Mouse (Mus musculus): ENCODE data around the gene Zfp37. TPM values are rescaled to one million over a fixed set of nuclear protein-coding genes. Genes with fewer than 3 reads are reported as not detected.

Gene Zfp37
- polyA plus RNA-seq, 1 experiment from 2014 or later = 0.43 TPM

DNA sequence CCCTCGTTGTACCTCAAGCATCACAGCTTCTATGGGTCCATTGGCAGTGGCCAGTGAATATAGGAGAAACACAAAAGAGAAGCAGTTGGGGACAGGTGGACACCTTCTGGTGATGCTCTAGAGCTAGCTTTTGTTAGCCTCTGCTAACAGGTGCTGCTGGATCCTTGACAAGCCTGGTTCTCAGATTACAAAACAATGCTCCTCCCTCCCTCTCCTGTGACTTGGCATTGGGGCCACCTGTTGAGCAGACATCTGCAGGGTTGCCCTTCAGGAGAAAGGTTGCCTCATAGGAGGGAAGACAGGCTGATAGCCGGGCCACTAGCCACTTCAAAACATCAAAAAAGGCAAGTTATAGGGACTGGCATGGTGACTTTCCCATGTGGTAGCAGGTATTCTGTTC is 31.4 kb upstream of the Zfp37 start, which contains the start of gene Slc31a2:
Gene Slc31a2 (plus strand): TSS at position 287 of the 400 bp plus-strand sequence.
- Histone ChIP-seq H3K4me2 (no peak within 1 kb of the TSS), H3K27me3 (no peaks in the 10 kb centered on the region), H3K9ac (no peak within 1 kb of the TSS), H3K4me1 (replicated peaks) (no peaks in the 10 kb centered on the region), H3K27ac (replicated peaks) (no peak within 1 kb of the TSS), H3K4me3 (replicated peaks) (no peak within 1 kb of the TSS), H3K36me3 (replicated peaks) (no peaks in the 10 kb centered on the region), H3K9me3 (replicated peaks) (no peaks in the 10 kb centered on the region)
- 34% methylated on average over 2 of the region's 2 CpGs for WGBS (ENCODE audit: insufficient replicate concordance)
- no peak for ATAC-seq (ENCODE audit: insufficient read depth)

GRCm38 (mm10) chr4:62256931-62257330 is 26.1 kb upstream of the Zfp37 start:
- Histone ChIP-seq H3K4me3 (replicated peaks) (no peak overlapping the region), H3K36me3 (replicated peaks) (no peaks in the 10 kb centered on the region), H3K4me1 (replicated peaks) (no peaks in the 10 kb centered on the region), H3K9ac (no peak overlapping the region), H3K9me3 (replicated peaks) (no peaks in the 10 kb centered on the region), H3K4me2 (no peak overlapping the region), H3K27me3 (no peaks in the 10 kb centered on the region), H3K27ac (replicated peaks) (no peak overlapping the region)
- WGBS (ENCODE audit: insufficient replicate concordance) = 18% methylated on average over 8 of the region's 8 CpGs
- ATAC-seq (ENCODE audit: insufficient read depth) = no peak

- H3K4me2 ChIP-seq = no peak overlapping the region
- WGBS (ENCODE audit: insufficient replicate concordance) = 43% methylated on average over 8 of the region's 8 CpGs
- no peaks in the 10 kb centered on the region for H3K27me3 ChIP-seq
- ATAC-seq (ENCODE audit: insufficient read depth) = no peak
- H3K9me3 ChIP-seq (replicated peaks) = no peaks in the 10 kb centered on the region
- H3K9ac ChIP-seq = no peak overlapping the region
- no peaks in the 10 kb centered on the region for H3K4me1 ChIP-seq (replicated peaks)
- H3K4me3 ChIP-seq (replicated peaks) = no peak overlapping the region
- no peaks in the 10 kb centered on the region for H3K36me3 ChIP-seq (replicated peaks)
- no peak overlapping the region for H3K27ac ChIP-seq (replicated peaks)
These were observed 23.7 kb upstream of the Zfp37 start for GRCm38 (mm10) chr4:62254551-62254950.

DNA sequence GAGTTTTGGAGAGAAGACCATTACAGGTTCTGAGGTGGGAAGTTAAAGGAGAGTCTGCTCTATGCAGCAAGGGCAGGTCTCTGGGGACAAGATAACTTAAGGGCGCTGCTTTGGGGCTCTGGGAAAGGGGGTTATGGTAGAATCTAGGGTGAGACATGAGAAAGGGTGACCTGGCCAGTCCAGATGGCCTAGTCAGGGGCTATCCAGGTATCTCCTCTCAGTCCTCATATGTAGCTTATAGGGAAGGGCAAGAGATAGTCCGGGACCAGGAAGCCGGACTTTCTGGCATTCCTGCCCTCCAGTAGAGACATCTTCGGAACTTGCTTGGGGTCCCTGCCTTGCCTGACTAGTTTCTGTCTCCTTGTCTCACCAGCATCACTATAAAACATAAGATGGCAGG is 20.9 kb upstream of the Zfp37 start:
- 73% methylated on average over 4 of the region's 4 CpGs for WGBS (ENCODE audit: insufficient replicate concordance)
- H3K36me3 ChIP-seq (replicated peaks) = no peaks in the 10 kb centered on the region
- no peak for ATAC-seq (ENCODE audit: insufficient read depth)
- H3K27me3 ChIP-seq = no peaks in the 10 kb centered on the region
- H3K4me2 ChIP-seq = no peak overlapping the region
- H3K4me3 ChIP-seq (replicated peaks) = no peak overlapping the region
- no peaks in the 10 kb centered on the region for H3K9me3 ChIP-seq (replicated peaks)
- no peaks in the 10 kb centered on the region for H3K4me1 ChIP-seq (replicated peaks)
- H3K9ac ChIP-seq = no peak overlapping the region
- no peak overlapping the region for H3K27ac ChIP-seq (replicated peaks)

DNA sequence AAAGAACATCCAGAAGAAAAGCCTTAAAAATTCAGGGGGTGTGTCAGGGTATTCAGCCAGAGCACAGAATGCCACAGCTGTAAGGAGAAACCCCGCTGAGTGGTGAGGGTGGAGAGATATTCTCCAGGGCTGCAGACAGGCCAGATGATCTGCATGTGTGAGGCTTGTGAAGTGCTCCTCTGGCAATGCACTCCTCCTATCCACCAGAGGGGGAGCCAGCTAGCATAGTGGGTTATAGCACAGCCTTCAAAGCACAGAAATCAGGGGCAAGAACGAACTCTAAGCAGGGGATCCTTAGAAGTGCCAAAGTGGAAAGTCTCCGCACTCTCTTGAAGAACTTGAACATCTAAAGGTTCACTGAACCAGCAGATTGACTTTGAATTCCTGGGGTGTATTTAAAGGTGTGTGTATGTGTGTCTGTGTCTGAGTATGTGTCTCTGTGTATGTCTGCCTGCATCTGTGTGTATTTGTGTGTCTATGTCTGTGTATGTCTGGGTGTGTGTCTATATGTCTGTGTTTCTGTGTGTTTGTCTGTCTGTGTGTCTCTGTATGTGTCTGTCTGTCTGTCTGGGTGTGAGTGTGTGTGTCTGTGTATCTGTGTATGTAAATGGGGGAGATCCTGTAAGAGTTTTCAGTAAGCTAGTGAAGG is 20.2 kb upstream of the Zfp37 start:
- Histone ChIP-seq H3K27me3 (no peaks in the 10 kb centered on the region), H3K9me3 (replicated peaks) (no peaks in the 10 kb centered on the region), H3K36me3 (replicated peaks) (no peaks in the 10 kb centered on the region), H3K4me1 (replicated peaks) (no peaks in the 10 kb centered on the region), H3K4me3 (replicated peaks) (no peak overlapping the region), H3K4me2 (no peak overlapping the region), H3K9ac (no peak overlapping the region), H3K27ac (replicated peaks) (no peak overlapping the region)
- ATAC-seq (ENCODE audit: insufficient read depth) = no peak
- 34% methylated on average over 3 of the region's 3 CpGs for WGBS (ENCODE audit: insufficient replicate concordance)

- H3K36me3 ChIP-seq (replicated peaks) = no peaks in the 10 kb centered on the region
- H3K4me2 ChIP-seq = no peak overlapping the region
- WGBS (ENCODE audit: insufficient replicate concordance) = 15% methylated on average over 4 of the region's 4 CpGs
- H3K27me3 ChIP-seq = no peaks in the 10 kb centered on the region
- no peak overlapping the region for H3K9ac ChIP-seq
- no peak overlapping the region for H3K4me3 ChIP-seq (replicated peaks)
- H3K4me1 ChIP-seq (replicated peaks) = no peaks in the 10 kb centered on the region
- ATAC-seq (ENCODE audit: insufficient read depth) = no peak
- no peak overlapping the region for H3K27ac ChIP-seq (replicated peaks)
- H3K9me3 ChIP-seq (replicated peaks) = no peaks in the 10 kb centered on the region
These were observed 17.5 kb upstream of the Zfp37 start for GRCm38 (mm10) chr4:62248328-62248727.

DNA sequence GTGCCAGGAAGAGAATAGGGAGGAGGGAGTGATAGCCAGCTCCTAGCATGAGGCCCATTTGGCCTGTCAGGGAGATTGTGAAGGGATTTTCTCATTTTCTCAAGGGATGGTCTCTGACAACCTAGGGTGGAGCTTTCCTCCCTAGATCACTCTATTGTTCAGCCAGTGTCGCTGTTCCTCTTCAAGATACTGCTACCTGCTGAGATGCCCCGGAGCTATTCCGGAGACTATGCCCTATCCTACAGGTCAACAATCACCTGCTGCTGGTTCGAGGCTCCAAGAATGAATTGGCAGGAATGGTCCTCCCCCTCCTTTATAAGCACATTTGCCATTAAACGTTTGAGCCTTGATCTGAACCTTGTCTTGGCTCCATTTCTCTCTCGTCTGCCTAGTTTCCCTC is 9.7 kb upstream of the Zfp37 start:
- Histone ChIP-seq H3K4me3 (replicated peaks) (no peak overlapping the region), H3K27me3 (no peaks in the 10 kb centered on the region), H3K4me1 (replicated peaks) (no peaks in the 10 kb centered on the region), H3K36me3 (replicated peaks) (no peaks in the 10 kb centered on the region), H3K9ac (no peak overlapping the region), H3K9me3 (replicated peaks) (no peaks in the 10 kb centered on the region), H3K27ac (replicated peaks) (no peak overlapping the region), H3K4me2 (no peak overlapping the region)
- WGBS (ENCODE audit: insufficient replicate concordance) = 50% methylated on average over 6 of the region's 6 CpGs
- no peak for ATAC-seq (ENCODE audit: insufficient read depth)

DNA sequence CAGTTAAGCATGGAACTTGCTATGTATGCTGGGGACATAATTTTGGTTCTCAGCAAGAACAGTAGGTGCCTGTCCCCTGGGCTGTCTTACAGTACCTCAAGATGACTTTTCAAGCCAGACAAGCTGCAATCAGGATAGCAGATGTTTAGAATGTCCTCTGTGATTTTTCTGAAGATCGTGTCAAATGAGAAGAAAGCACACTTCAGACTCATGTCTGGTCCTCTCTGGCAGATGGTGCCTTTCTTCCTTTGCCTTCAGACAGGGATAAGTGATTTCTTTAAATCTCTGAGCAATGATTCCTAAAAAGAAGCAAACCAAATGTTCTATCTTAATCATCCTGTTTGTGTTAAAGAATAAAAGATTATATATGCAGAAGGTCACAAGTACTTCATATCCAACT is 694 bp downstream of the Zfp37 start:
- H3K27me3 ChIP-seq = no peaks in the 10 kb centered on the region
- no peak overlapping the region for H3K4me3 ChIP-seq (replicated peaks)
- H3K36me3 ChIP-seq (replicated peaks) = no peaks in the 10 kb centered on the region
- ATAC-seq (ENCODE audit: insufficient read depth) = no peak
- H3K4me1 ChIP-seq (replicated peaks) = no peaks in the 10 kb centered on the region
- no peaks in the 10 kb centered on the region for H3K9me3 ChIP-seq (replicated peaks)
- WGBS (ENCODE audit: insufficient replicate concordance) = 57% methylated on average over 1 of the region's 1 CpGs
- no peak overlapping the region for H3K27ac ChIP-seq (replicated peaks)
- no peak overlapping the region for H3K4me2 ChIP-seq
- H3K9ac ChIP-seq = no peak overlapping the region

GRCm38 (mm10) chr4:62229448-62229847 is 1.4 kb downstream of the Zfp37 start:
- ATAC-seq (ENCODE audit: insufficient read depth) = no peak
- no peaks in the 10 kb centered on the region for H3K27me3 ChIP-seq
- H3K4me2 ChIP-seq = no peak overlapping the region
- no peaks in the 10 kb centered on the region for H3K9me3 ChIP-seq (replicated peaks)
- no peak overlapping the region for H3K27ac ChIP-seq (replicated peaks)
- H3K4me1 ChIP-seq (replicated peaks) = no peaks in the 10 kb centered on the region
- H3K9ac ChIP-seq = no peak overlapping the region
- WGBS (ENCODE audit: insufficient replicate concordance) = 65% methylated on average over 7 of the region's 7 CpGs
- H3K4me3 ChIP-seq (replicated peaks) = no peak overlapping the region
- no peaks in the 10 kb centered on the region for H3K36me3 ChIP-seq (replicated peaks)

DNA sequence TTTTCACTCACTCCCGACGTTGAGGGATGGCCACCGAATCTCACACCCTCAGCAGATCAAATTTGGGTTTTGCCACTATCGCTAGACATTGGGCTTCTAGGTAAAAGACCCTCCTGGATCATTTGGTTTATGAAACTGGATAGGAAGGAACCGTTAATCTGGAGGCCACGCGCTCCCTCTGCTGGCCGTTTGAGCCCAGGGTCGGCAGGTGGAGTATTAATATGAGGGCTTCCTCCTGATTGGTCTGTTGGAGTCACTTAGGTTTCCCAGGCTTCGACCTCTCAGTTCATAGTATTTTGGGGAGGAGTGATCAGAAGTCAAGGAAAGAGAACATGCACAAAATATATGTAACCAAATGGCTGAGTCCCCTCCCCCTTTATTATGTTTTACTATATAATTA is 2.5 kb downstream of the Zfp37 start:
- no peak overlapping the region for H3K4me2 ChIP-seq
- no peak overlapping the region for H3K4me3 ChIP-seq (replicated peaks)
- H3K9me3 ChIP-seq (replicated peaks) = no peaks in the 10 kb centered on the region
- H3K9ac ChIP-seq = no peak overlapping the region
- no peaks in the 10 kb centered on the region for H3K4me1 ChIP-seq (replicated peaks)
- WGBS (ENCODE audit: insufficient replicate concordance) = 31% methylated on average over 10 of the region's 10 CpGs
- H3K27ac ChIP-seq (replicated peaks) = no peak overlapping the region
- no peak for ATAC-seq (ENCODE audit: insufficient read depth)
- H3K36me3 ChIP-seq (replicated peaks) = no peaks in the 10 kb centered on the region
- no peaks in the 10 kb centered on the region for H3K27me3 ChIP-seq

DNA sequence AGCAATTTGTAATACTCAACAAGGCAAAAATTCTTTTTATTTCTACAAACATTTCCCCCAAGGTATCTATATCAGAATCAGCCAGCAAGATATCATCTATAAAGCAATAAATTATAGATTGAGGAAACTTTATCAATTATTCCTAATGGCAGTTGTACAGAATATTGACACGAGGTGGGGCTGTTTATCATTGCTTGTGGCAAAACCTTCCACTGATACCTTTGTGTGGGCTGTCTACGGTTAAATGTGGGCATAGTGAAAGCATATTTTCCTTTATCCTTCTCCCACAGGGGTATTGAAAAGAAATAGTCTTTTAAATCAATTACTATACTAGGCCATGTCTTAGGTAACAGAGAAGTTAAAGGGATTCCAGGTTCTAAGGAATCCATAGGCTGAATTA is 17.4 kb downstream of the Zfp37 start:
- H3K4me2 ChIP-seq = no peak overlapping the region
- ATAC-seq (ENCODE audit: insufficient read depth) = no peak
- H3K27me3 ChIP-seq = peaks cover 12% of the 10 kb centered on the region
- H3K36me3 ChIP-seq (replicated peaks) = no peaks in the 10 kb centered on the region
- H3K4me1 ChIP-seq (replicated peaks) = no peaks in the 10 kb centered on the region
- H3K9ac ChIP-seq = no peak overlapping the region
- WGBS (ENCODE audit: insufficient replicate concordance) = 51% methylated on average over 2 of the region's 2 CpGs
- no peaks in the 10 kb centered on the region for H3K9me3 ChIP-seq (replicated peaks)
- H3K4me3 ChIP-seq (replicated peaks) = no peak overlapping the region
- H3K27ac ChIP-seq (replicated peaks) = no peak overlapping the region

GRCm38 (mm10) chr4:62210035-62210434 is 20.8 kb downstream of the Zfp37 start:
- H3K9me3 ChIP-seq (replicated peaks) = no peaks in the 10 kb centered on the region
- ATAC-seq (ENCODE audit: insufficient read depth) = no peak
- WGBS (ENCODE audit: insufficient replicate concordance) = 31% methylated on average over 4 of the region's 4 CpGs
- H3K36me3 ChIP-seq (replicated peaks) = no peaks in the 10 kb centered on the region
- no peak overlapping the region for H3K4me2 ChIP-seq
- no peak overlapping the region for H3K4me3 ChIP-seq (replicated peaks)
- peaks cover 24% of the 10 kb centered on the region for H3K27me3 ChIP-seq
- no peak overlapping the region for H3K9ac ChIP-seq
- H3K27ac ChIP-seq (replicated peaks) = no peak overlapping the region
- no peaks in the 10 kb centered on the region for H3K4me1 ChIP-seq (replicated peaks)

All from liver, embryonic 15.5 days (tissue).